In genomic region chr2:170201816-170202371, GRCm38 (mm10) we compare ENCODE assay signal across 11 mouse cellular contexts. TPM values are rescaled to one million over a fixed set of nuclear protein-coding genes. Genes with fewer than 3 reads are reported as not detected.
DNase-seq lines count a peak whose midpoint lies in the region; ATAC-seq and TF ChIP-seq lines count a peak whose summit lies in the region.
"Had no signal": no experiment of that assay in that cellular context is flagged by ENCODE, and none has a peak within 500 bp of the region (broad histone marks: within the 10 kb centered on the region; RNA-seq: fewer than 3 reads in every experiment).

No protein-coding gene starts in this region.

- peak overlapping the region; percentile 28; the same call in 1 of the 2 replicates for H3K27ac ChIP-seq in midbrain, embryonic 10.5 days (replicated peaks)
- H3K27ac ChIP-seq in midbrain, embryonic 16.5 days (ENCODE audit: low read length) = no peak overlapping the region
- H3K27ac ChIP-seq in liver, postnatal 0 days (ENCODE audit: low read depth) = peak overlapping the region; percentile 76
- no peak overlapping the region for H3K27ac ChIP-seq in midbrain, embryonic 11.5 days (ENCODE audit: low read depth, low read length)
- H3K27ac ChIP-seq: kidney, postnatal 0 days; lung, embryonic 15.5 days had no signal

- no peak for DNase-seq in midbrain, embryonic 10.5 days (ENCODE audit: low spot score)
- peak; percentile 72 for DNase-seq in c-Kit-negative CD71-positive TER-119-positive erythroid progenitor cells, embryonic 14.5 days (ENCODE audit: low read depth, low spot score)
- peak; percentile 67 for DNase-seq in liver, postnatal 0 days
- DNase-seq in left cerebral cortex, adult 9 months (ENCODE audit: low spot score in 2 of 2) = no peak
- DNase-seq in midbrain, embryonic 11.5 days (ENCODE audit: low spot score, missing footprints) = no peak
- no peak for DNase-seq in cerebellum, postnatal 25 days
- DNase-seq: cerebellum, postnatal 10 days had no signal

- 70% methylated on average over 10 of the region's 10 CpGs for WGBS in midbrain, embryonic 10.5 days
- 70% methylated on average over 10 of the region's 10 CpGs for WGBS in midbrain, embryonic 16.5 days
- 28% methylated on average over 10 of the region's 10 CpGs for WGBS in liver, postnatal 0 days (ENCODE audit: insufficient replicate concordance)
- WGBS in midbrain, embryonic 11.5 days = 66% methylated on average over 10 of the region's 10 CpGs

- no peak for TF ChIP-seq EP300 in liver, postnatal 0 days (IDR thresholded peaks at IDR 0.05; ENCODE audit: low read depth)

- H3K4me2 ChIP-seq in midbrain, embryonic 16.5 days (ENCODE audit: low read length) = no peak overlapping the region
- peak overlapping the region; percentile 29 for H3K4me2 ChIP-seq in liver, postnatal 0 days (ENCODE audit: low read depth, low read length)
- H3K4me2 ChIP-seq in midbrain, embryonic 11.5 days = no peak overlapping the region
- H3K4me2 ChIP-seq: lung, embryonic 15.5 days had no signal

- no peak overlapping the region for H3K4me3 ChIP-seq in midbrain, embryonic 10.5 days
- no peak overlapping the region for H3K4me3 ChIP-seq in midbrain, embryonic 16.5 days (ENCODE audit: low read depth, low read length)
- H3K4me3 ChIP-seq in liver, postnatal 0 days (ENCODE audit: low read depth, low read length) = no peak overlapping the region
- no peak overlapping the region for H3K4me3 ChIP-seq in midbrain, embryonic 11.5 days (ENCODE audit: low read depth, low read length)
- H3K4me3 ChIP-seq: lung, embryonic 15.5 days had no signal

- peaks cover 12% of the 10 kb centered on the region; the same call in 1 of the 2 replicates for H3K27me3 ChIP-seq in midbrain, embryonic 10.5 days (ENCODE audit: low read depth, poor library complexity, severe bottlenecking)
- no peaks in the 10 kb centered on the region for H3K27me3 ChIP-seq in midbrain, embryonic 16.5 days (ENCODE audit: control insufficient read depth, insufficient read depth, low read depth, low read length)
- H3K27me3 ChIP-seq in liver, postnatal 0 days (ENCODE audit: insufficient read depth, low read length) = no peaks in the 10 kb centered on the region
- H3K27me3 ChIP-seq in midbrain, embryonic 11.5 days (ENCODE audit: control insufficient read depth, insufficient read depth, low read length) = no peaks in the 10 kb centered on the region; the same call in 1 of the 2 replicates
- H3K27me3 ChIP-seq: lung, embryonic 15.5 days had no signal

- no peaks in the 10 kb centered on the region for H3K9me3 ChIP-seq in midbrain, embryonic 10.5 days (replicated peaks)
- H3K9me3 ChIP-seq in midbrain, embryonic 16.5 days (replicated peaks; ENCODE audit: control insufficient read depth, low read length, poor library complexity, severe bottlenecking) = no peaks in the 10 kb centered on the region
- H3K9me3 ChIP-seq in liver, postnatal 0 days (ENCODE audit: low read length) = no peaks in the 10 kb centered on the region
- no peaks in the 10 kb centered on the region for H3K9me3 ChIP-seq in midbrain, embryonic 11.5 days (ENCODE audit: control insufficient read depth, low read length)
- H3K9me3 ChIP-seq: lung, embryonic 15.5 days had no signal

- H3K4me1 ChIP-seq in midbrain, embryonic 10.5 days = peaks cover 24% of the 10 kb centered on the region
- H3K4me1 ChIP-seq in midbrain, embryonic 16.5 days (ENCODE audit: control insufficient read depth, insufficient read depth, low read length) = peaks cover 2% of the 10 kb centered on the region; the same call in 1 of the 2 replicates
- H3K4me1 ChIP-seq in liver, postnatal 0 days (ENCODE audit: insufficient read depth) = peaks cover 23% of the 10 kb centered on the region
- H3K4me1 ChIP-seq in midbrain, embryonic 11.5 days (ENCODE audit: control insufficient read depth, insufficient read depth, low read length) = peaks cover 10% of the 10 kb centered on the region

- no peak overlapping the region for H3K9ac ChIP-seq in midbrain, embryonic 16.5 days (ENCODE audit: low read depth, low read length)
- H3K9ac ChIP-seq in liver, postnatal 0 days (replicated peaks) = no peak overlapping the region
- no peak overlapping the region for H3K9ac ChIP-seq in midbrain, embryonic 11.5 days (ENCODE audit: low read length)
- H3K9ac ChIP-seq: lung, embryonic 15.5 days had no signal

- H3K36me3 ChIP-seq in midbrain, embryonic 10.5 days = no peaks in the 10 kb centered on the region
- H3K36me3 ChIP-seq in midbrain, embryonic 16.5 days (ENCODE audit: control insufficient read depth, insufficient read depth, low read length) = no peaks in the 10 kb centered on the region
- no peaks in the 10 kb centered on the region for H3K36me3 ChIP-seq in liver, postnatal 0 days (replicated peaks; ENCODE audit: insufficient read depth, low read length)
- no peaks in the 10 kb centered on the region for H3K36me3 ChIP-seq in midbrain, embryonic 11.5 days (ENCODE audit: control insufficient read depth, insufficient read depth, low read length)
- H3K36me3 ChIP-seq: lung, embryonic 15.5 days had no signal

- no peak for ATAC-seq in midbrain, embryonic 16.5 days
- ATAC-seq in liver, postnatal 0 days = peak; percentile 80
- ATAC-seq in midbrain, embryonic 11.5 days (ENCODE audit: low FRiP score) = no peak
- ATAC-seq: forebrain, embryonic 14.5 days had no signal

- TF ChIP-seq CTCF in liver, postnatal 0 days (IDR thresholded peaks at IDR 0.05; ENCODE audit: low read depth) = no peak

RNA-seq across cellular contexts. Expression of gene Zfp217, which starts 54.0 kb away (rescaled TPM):
- 2.8 and 2.9 TPM in 2 replicates for polyA plus RNA-seq in midbrain, embryonic 10.5 days (2016; fragmentation: Nextera tagmentation; extraction: Ambion mirVana)
- 0.87 and 1.0 TPM in 2 replicates for polyA plus RNA-seq in midbrain, embryonic 16.5 days (2015; fragmentation: Nextera tagmentation; extraction: Ambion mirVana)
- 2.1 and 2.4 TPM in 2 replicates for polyA plus RNA-seq in liver, postnatal 0 days (2015; fragmentation: Nextera tagmentation; extraction: Ambion mirVana)
- 3.0 and 3.2 TPM in 2 replicates for polyA plus RNA-seq in midbrain, embryonic 11.5 days (2014; fragmentation: Nextera tagmentation; extraction: Ambion mirVana)

Comparison
In these comparisons a context has a peak if more than half of its experiments do, and no peak if none do; other contexts are left out.
1. H3K27ac ChIP-seq: peak in midbrain, embryonic 10.5 days (single experiment) and liver, postnatal 0 days (single experiment); none in midbrain, embryonic 16.5 days (single experiment) and midbrain, embryonic 11.5 days (single experiment).
2. DNase-seq: peak in c-Kit-negative CD71-positive TER-119-positive erythroid progenitor cells, embryonic 14.5 days (single experiment) and liver, postnatal 0 days (single experiment); none in midbrain, embryonic 10.5 days (single experiment), left cerebral cortex, adult 9 months (0 of 2), midbrain, embryonic 11.5 days (single experiment) and cerebellum, postnatal 25 days (0 of 2).